Mouse (Mus musculus) ovary, postnatal 36 days (tissue): ENCODE results near the gene Cdkl1.

Experiments used
- DNase-seq: peaks from one replicate; pipeline ENCODE4 v3.0.0; 2022; ENCODE audit warnings: low spot score, mixed read lengths

Gene Cdkl1

GRCm38 (mm10) chr12:69744138-69744537, 46.9 kb downstream of the Cdkl1 start:
- no peak for DNase-seq

- no peak for DNase-seq
These were observed 49.1 kb downstream of the Cdkl1 start for GRCm38 (mm10) chr12:69741965-69742364.

GRCm38 (mm10) chr12:69733923-69734322, 57.1 kb downstream of the Cdkl1 start:
- no peak for DNase-seq

- no peak for DNase-seq
These were observed 57.5 kb downstream of the Cdkl1 start for GRCm38 (mm10) chr12:69733518-69733917.

- DNase-seq = no peak
These were observed 58.8 kb downstream of the Cdkl1 start for GRCm38 (mm10) chr12:69732221-69732620.

- no peak for DNase-seq
These were observed 60.8 kb downstream of the Cdkl1 start for GRCm38 (mm10) chr12:69730306-69730705.

- no peak for DNase-seq
These were observed 61.8 kb downstream of the Cdkl1 start for GRCm38 (mm10) chr12:69729246-69729645.

GRCm38 (mm10) chr12:69724711-69725460, 66.2 kb downstream of the Cdkl1 start, which contains the start of the genes L2hgdh and Atp5s:
Gene L2hgdh, minus strand, starts transcription at chr12:69724873.
Gene Atp5s, plus strand, starts transcription at chr12:69724950.
- peak; percentile 97 for DNase-seq

GRCm38 (mm10) chr12:69724018-69724710, 66.9 kb downstream of the Cdkl1 start:
- no peak for DNase-seq

GRCm38 (mm10) chr12:69723376-69723775, 67.7 kb downstream of the Cdkl1 start:
- no peak for DNase-seq

GRCm38 (mm10) chr12:69722857-69723256, 68.2 kb downstream of the Cdkl1 start:
- DNase-seq = no peak

- DNase-seq = no peak
These were observed 77.4 kb downstream of the Cdkl1 start for GRCm38 (mm10) chr12:69713628-69714027.

- DNase-seq = no peak
These were observed 86.1 kb downstream of the Cdkl1 start for GRCm38 (mm10) chr12:69704799-69705458.

GRCm38 (mm10) chr12:69698352-69698751, 92.7 kb downstream of the Cdkl1 start:
- DNase-seq = no peak
